Mouse (Mus musculus) hindbrain, embryonic 14.5 days (tissue): ENCODE measurements around the gene Crnkl1. TPM values are rescaled to one million over a fixed set of nuclear protein-coding genes. Genes with fewer than 3 reads are reported as not detected.
"Not testable (repeated sequence)": the region's sequence is repeated elsewhere in the genome, so short reads cannot be mapped to it uniquely, and the experiment has no call there.

Experiments used
- ATAC-seq: fragments of 200-750 bp; cut with Nextera tagmentation; 2 replicates; pipeline ENCODE4 v1.8.0; 2017; ENCODE audit warnings: moderate number of reproducible peaks, mild to moderate bottlenecking, moderate TSS enrichment, moderate library complexity; ENCODE audit not compliant: low FRiP score
- DNase-seq: peaks from one replicate; pipeline ENCODE4 v3.0.0-alpha.2; 2015; ENCODE audit warnings: low spot score
- H3K27ac ChIP-seq: fragments of 300-500 bp; sonication (generic); 2 replicates; pipeline ENCODE4 v1.5.1; 2014; ENCODE audit warnings: mild to moderate bottlenecking, moderate library complexity
- H3K27me3 ChIP-seq: fragments of 300-500 bp; sonication (generic); 2 replicates; pipeline ENCODE4 v1.6.1; 2014; ENCODE audit warnings: mild to moderate bottlenecking, low read length, mixed read lengths; ENCODE audit not compliant: control insufficient read depth, insufficient read depth
- H3K36me3 ChIP-seq: fragments of 300-500 bp; sonication (generic); replicated peaks from 2 replicates; pipeline ENCODE4 v1.6.1; 2014; ENCODE audit not compliant: control insufficient read depth, insufficient read depth
- H3K4me1 ChIP-seq: fragments of 300-500 bp; sonication (generic); replicated peaks from 2 replicates; pipeline ENCODE4 v1.6.1; 2014; ENCODE audit warnings: antibody characterized with exemption, low read length, mixed read lengths; ENCODE audit not compliant: control insufficient read depth, insufficient read depth
- H3K4me2 ChIP-seq: fragments of 300-500 bp; sonication (generic); replicated peaks from 2 replicates; pipeline ENCODE4 v1.6.1; 2014; ENCODE audit warnings: mild to moderate bottlenecking, moderate library complexity
- H3K4me3 ChIP-seq: fragments of 300-500 bp; sonication (generic); replicated peaks from 2 replicates; pipeline ENCODE4 v1.5.1; 2014; ENCODE audit warnings: mild to moderate bottlenecking, low read length
- H3K9ac ChIP-seq: fragments of 300-500 bp; sonication (generic); 2 replicates; pipeline ENCODE4 v1.6.1; 2014
- H3K9me3 ChIP-seq: fragments of 300-500 bp; sonication (generic); 2 replicates; pipeline ENCODE4 v1.6.1; 2016; ENCODE audit warnings: low read length; ENCODE audit not compliant: control insufficient read depth
- WGBS: fragments of 180-500 bp; shearing (Covaris S2); extraction: QIAGEN DNeasy Blood & Tissue Kit; methylation state at CpG from one replicate; pipeline ENCODE4 v1.1.7; 2014; 5-methylcytosine and 5-hydroxymethylcytosine counted together
- polyA plus RNA-seq: library from polyadenylated mRNA; unstranded; fragments of >200 nt; fragmentation: Nextera tagmentation; extraction: Ambion mirVana; gene quantifications from 2 replicates; pipeline ENCODE4 v1.2.1, GENCODE M21; 2014

Gene Crnkl1
- polyA plus RNA-seq, 1 experiment from 2014 or later: 25.0 TPM

DNA sequence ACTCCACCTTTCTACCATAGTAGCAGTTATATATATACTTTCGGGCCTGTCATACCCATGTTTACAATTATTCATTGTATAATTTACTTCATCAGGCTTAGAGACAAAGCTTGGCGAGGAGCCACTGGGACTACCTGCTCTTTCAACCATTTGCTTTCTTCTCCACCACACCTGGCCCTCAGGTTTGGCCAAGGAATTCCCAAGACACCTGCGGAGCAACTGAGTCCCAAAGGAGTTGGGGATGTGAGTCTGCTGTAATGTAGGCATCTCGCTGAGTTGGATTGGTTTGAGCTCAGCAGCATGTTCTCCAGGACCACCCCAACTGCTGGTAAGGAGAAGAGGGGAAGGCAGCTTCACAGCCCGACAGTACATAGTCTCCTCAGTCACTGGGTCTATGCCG is 33.0 kb downstream of the Crnkl1 start, which contains the start of gene Naa20:
Gene Naa20, plus strand, starts transcription at position 239 of the 400 bp plus-strand sequence.
- Histone ChIP-seq H3K4me1 (peaks cover 17% of the 10 kb centered on the region), H3K36me3 (peaks cover 7% of the 10 kb centered on the region; the same call in 1 of the 2 replicates), H3K4me2 (peak within 1 kb of the TSS; percentile 81), H3K4me3 (peak within 1 kb of the TSS; percentile 100), H3K27ac (no peak within 1 kb of the TSS), H3K27me3 (no peaks in the 10 kb centered on the region), H3K9ac (0 out of 2 replicates have a peak within 1 kb of the TSS, but pooled peaks have one; percentile 96), H3K9me3 (no peaks in the 10 kb centered on the region)
- DNase-seq (no peak), ATAC-seq (no peak)
- 91% methylated on average over 6 of the region's 6 CpGs for WGBS

DNA sequence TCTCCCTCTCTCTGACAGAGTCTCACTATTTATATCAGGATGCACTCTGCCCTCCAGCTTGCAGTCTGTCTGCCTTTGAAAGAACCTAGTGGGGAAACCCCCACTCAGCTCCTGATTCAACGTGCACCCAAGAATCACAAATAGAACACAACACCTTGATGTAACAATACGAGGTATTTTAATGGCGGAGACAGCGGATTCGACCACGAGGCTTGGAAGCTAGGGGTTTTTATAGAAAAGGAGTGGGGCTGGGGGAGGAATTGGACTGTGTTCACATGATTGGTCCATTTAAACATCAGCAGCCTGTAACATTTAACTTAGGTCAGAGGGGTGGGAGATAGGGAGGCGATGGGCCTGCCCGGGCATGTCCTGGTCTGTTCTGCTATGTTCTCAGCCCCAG is 34.5 kb downstream of the Crnkl1 start:
- H3K4me1 ChIP-seq: peaks cover 17% of the 10 kb centered on the region
- not testable (repeated sequence) for H3K36me3 ChIP-seq, H3K9me3 ChIP-seq, H3K27ac ChIP-seq, H3K27me3 ChIP-seq, H3K4me2 ChIP-seq, ATAC-seq, H3K9ac ChIP-seq, DNase-seq, H3K4me3 ChIP-seq
- 80% methylated on average over 6 of the region's 8 CpGs for WGBS

GRCm38 (mm10) chr2:145898106-145898505 is 36.7 kb downstream of the Crnkl1 start:
- DNase-seq (no peak), ATAC-seq (no peak)
- H3K27ac ChIP-seq: no peak overlapping the region
- H3K36me3 ChIP-seq: no peaks in the 10 kb centered on the region
- WGBS: 81% methylated on average over 9 of the region's 9 CpGs
- H3K27me3 ChIP-seq: no peaks in the 10 kb centered on the region
- H3K4me3 ChIP-seq: no peak overlapping the region
- no peaks in the 10 kb centered on the region for H3K9me3 ChIP-seq
- H3K4me2 ChIP-seq: no peak overlapping the region
- no peaks in the 10 kb centered on the region for H3K4me1 ChIP-seq
- no peak overlapping the region for H3K9ac ChIP-seq

- no peaks in the 10 kb centered on the region for H3K36me3 ChIP-seq
- no peaks in the 10 kb centered on the region for H3K27me3 ChIP-seq
- WGBS: 94% methylated on average over 6 of the region's 6 CpGs
- H3K4me2 ChIP-seq: no peak overlapping the region
- ATAC-seq (no peak), DNase-seq (no peak)
- no peak overlapping the region for H3K4me3 ChIP-seq
- no peaks in the 10 kb centered on the region for H3K9me3 ChIP-seq
- no peaks in the 10 kb centered on the region for H3K4me1 ChIP-seq
- no peak overlapping the region for H3K27ac ChIP-seq
- H3K9ac ChIP-seq: no peak overlapping the region
Measured at GRCm38 (mm10) chr2:145893756-145894155, 41.1 kb downstream of the Crnkl1 start.

DNA sequence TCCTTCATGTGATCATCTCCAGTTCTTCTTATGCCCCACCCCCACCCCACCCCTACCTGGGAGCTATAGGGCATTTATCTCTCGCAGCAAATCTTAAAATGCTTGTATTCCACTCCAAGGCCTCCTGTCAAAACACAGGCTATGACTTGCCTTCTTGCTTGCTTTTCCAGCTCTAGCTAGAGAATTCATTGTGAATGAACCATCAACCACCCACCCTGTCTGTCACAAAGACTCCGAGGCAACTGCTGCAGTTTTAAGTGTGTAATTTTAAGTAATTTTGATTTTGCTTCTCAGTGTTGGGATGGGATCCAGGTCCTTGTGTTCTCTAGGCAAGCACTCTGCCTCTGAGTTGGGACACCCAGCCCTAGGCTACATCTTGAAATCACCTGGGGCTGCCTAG is 44.2 kb downstream of the Crnkl1 start:
- no peak overlapping the region for H3K4me2 ChIP-seq
- no peak overlapping the region for H3K9ac ChIP-seq
- no peaks in the 10 kb centered on the region for H3K4me1 ChIP-seq
- DNase-seq: no peak
- no peak overlapping the region for H3K4me3 ChIP-seq
- no peak for ATAC-seq
- H3K36me3 ChIP-seq: peaks cover 6% of the 10 kb centered on the region
- WGBS: 86% methylated on average over 2 of the region's 2 CpGs
- H3K27me3 ChIP-seq: no peaks in the 10 kb centered on the region
- H3K27ac ChIP-seq: no peak overlapping the region
- no peaks in the 10 kb centered on the region for H3K9me3 ChIP-seq

- 71% methylated on average over 6 of the region's 6 CpGs for WGBS
- H3K9ac ChIP-seq: no peak overlapping the region
- H3K4me3 ChIP-seq: no peak overlapping the region
- no peaks in the 10 kb centered on the region for H3K9me3 ChIP-seq
- DNase-seq (no peak), ATAC-seq (no peak)
- peak overlapping the region; percentile 12; the same call in 1 of the 2 replicates for H3K27ac ChIP-seq
- no peaks in the 10 kb centered on the region; the same call in 1 of the 2 replicates for H3K4me1 ChIP-seq
- peaks cover 13% of the 10 kb centered on the region for H3K36me3 ChIP-seq
- no peak overlapping the region for H3K4me2 ChIP-seq
- H3K27me3 ChIP-seq: no peaks in the 10 kb centered on the region
Measured at GRCm38 (mm10) chr2:145888766-145889480, 45.9 kb downstream of the Crnkl1 start.

DNA sequence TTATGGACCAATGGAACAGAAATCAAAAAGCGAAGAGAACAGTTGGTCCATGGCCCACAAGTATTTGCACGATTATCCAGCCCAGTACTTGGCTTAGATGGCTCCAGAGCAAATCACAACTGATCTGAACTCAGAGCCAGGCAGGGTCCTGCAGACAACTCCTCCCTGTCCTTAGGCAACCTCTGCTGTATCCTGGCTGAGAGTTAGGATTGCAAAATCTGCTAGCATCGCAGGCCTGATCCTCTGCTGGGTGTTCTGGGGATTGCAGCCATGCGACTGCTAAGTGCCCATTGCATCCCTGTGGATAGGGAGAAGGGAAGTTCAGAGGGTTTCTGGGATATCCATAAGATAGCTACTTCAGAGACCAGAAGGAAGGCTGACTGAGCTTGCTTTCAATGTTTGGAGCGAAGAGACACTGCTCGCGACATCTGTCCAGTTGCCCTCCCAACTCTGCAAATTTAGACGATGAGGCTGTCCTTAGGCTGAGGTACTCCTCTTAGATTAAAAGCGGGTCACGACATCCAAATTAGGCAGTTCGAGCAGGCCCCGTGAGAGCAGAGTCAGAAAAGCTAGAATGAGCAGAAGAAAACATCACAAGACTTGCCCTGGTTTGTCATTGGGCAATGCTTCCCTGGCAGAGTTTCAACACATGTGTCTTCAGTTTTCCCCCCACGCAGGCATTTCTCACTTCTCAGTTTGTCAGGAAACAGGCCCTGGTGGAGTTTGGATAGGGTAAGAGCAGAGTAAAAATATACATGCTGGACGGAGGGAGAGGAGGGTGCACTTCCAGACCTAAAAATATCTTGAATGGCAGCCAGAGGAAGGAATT is 46.7 kb downstream of the Crnkl1 start:
- no peak overlapping the region for H3K4me3 ChIP-seq
- H3K4me1 ChIP-seq: no peaks in the 10 kb centered on the region; the same call in 1 of the 2 replicates
- peaks cover 13% of the 10 kb centered on the region for H3K36me3 ChIP-seq
- H3K27ac ChIP-seq: no peak overlapping the region
- no peaks in the 10 kb centered on the region for H3K27me3 ChIP-seq
- WGBS: 75% methylated on average over 14 of the region's 14 CpGs
- DNase-seq: no peak
- H3K9ac ChIP-seq: no peak overlapping the region
- H3K4me2 ChIP-seq: no peak overlapping the region
- no peaks in the 10 kb centered on the region for H3K9me3 ChIP-seq
- no peak for ATAC-seq

- 81% methylated on average over 14 of the region's 14 CpGs for WGBS
- ATAC-seq: no peak
Measured at GRCm38 (mm10) chr2:145884913-145885785, 49.7 kb downstream of the Crnkl1 start.

More at GRCm38 (mm10) chr2:145884913-145885785, 49.7 kb downstream of the Crnkl1 start:
- Histone ChIP-seq H3K9ac (no peak overlapping the region), H3K27me3 (no peaks in the 10 kb centered on the region), H3K36me3 (peaks cover 19% of the 10 kb centered on the region), H3K27ac (peak overlapping the region; percentile 34; the same call in 1 of the 2 replicates), H3K9me3 (no peaks in the 10 kb centered on the region), H3K4me2 (no peak overlapping the region), H3K4me3 (no peak overlapping the region), H3K4me1 (no peaks in the 10 kb centered on the region; the same call in 1 of the 2 replicates)
- DNase-seq: no peak
